Mouse (Mus musculus) heart, postnatal 4 days (tissue): ENCODE results near the gene Tmem25. TPM values are rescaled to one million over a fixed set of nuclear protein-coding genes. Genes with fewer than 3 reads are reported as not detected.
"Not testable (repeated sequence)": the region's sequence is repeated elsewhere in the genome, so short reads cannot be mapped to it uniquely, and the experiment has no call there.

ENCODE experiments used
- DNase-seq: peaks from one replicate; pipeline ENCODE4 v3.0.0; 2021
- total RNA-seq, 2 experiments: library from RNA; stranded (reverse); gene quantifications; 2 replicates each; pipeline ENCODE4 v1.2.3; 2021

The Tmem25 gene
- total RNA-seq, 2 experiments from 2014 or later, result 3.5 to 6.0 TPM

GRCm38 (mm10) chr9:44772392-44772749 lies 26.7 kb downstream of the Tmem25 start:
- no peak for DNase-seq

- no peak for DNase-seq
Measured at GRCm38 (mm10) chr9:44771376-44771775, 27.7 kb downstream of the Tmem25 start.

- not testable (repeated sequence) for DNase-seq
Measured at GRCm38 (mm10) chr9:44768029-44768394, 31.1 kb downstream of the Tmem25 start.

GRCm38 (mm10) chr9:44767101-44768028 lies 31.7 kb downstream of the Tmem25 start, which contains the start of the genes Arcn1 and Ift46:
Gene Arcn1 (minus strand): TSS chr9:44767845.
Gene Ift46 (plus strand): TSS chr9:44767908.
- DNase-seq, result peak; percentile 86

GRCm38 (mm10) chr9:44760873-44761272 lies 38.2 kb downstream of the Tmem25 start:
- no peak for DNase-seq

- no peak for DNase-seq
Measured at GRCm38 (mm10) chr9:44748473-44748872, 50.6 kb downstream of the Tmem25 start.

- DNase-seq, result no peak
Measured at GRCm38 (mm10) chr9:44747341-44747740, 51.8 kb downstream of the Tmem25 start.

GRCm38 (mm10) chr9:44746666-44747065 lies 52.4 kb downstream of the Tmem25 start:
- DNase-seq, result no peak

GRCm38 (mm10) chr9:44745371-44745770 lies 53.7 kb downstream of the Tmem25 start:
- DNase-seq, result no peak

Other genes with a start within 250 kb of the Tmem25 start
- gene Cxcr5, start 237.4 kb downstream of the Tmem25 start, total RNA-seq, result under 1 TPM; 0.14 to 0.29 TPM
- 100 to 1,000 TPM in 1 of 2 experiments, 10 to 100 TPM in 1; 99.8 to 101 TPM for gene Ddx6, start 194.4 kb downstream of the Tmem25 start, total RNA-seq
- gene Treh, start 126.1 kb downstream of the Tmem25 start, total RNA-seq, result not detected
- 100 to 1,000 TPM; 109 TPM for gene Phldb1, start 64.1 kb downstream of the Tmem25 start, total RNA-seq
- gene Arcn1, start 31.5 kb downstream of the Tmem25 start, total RNA-seq, result 100 to 1,000 TPM; 104 to 119 TPM
- gene Ift46, start 31.4 kb downstream of the Tmem25 start, total RNA-seq, result 10 to 100 TPM; 58.4 to 58.7 TPM
- 1 to 10 TPM in 1 of 2 experiments, under 1 TPM in 1; 0.61 to 1.0 TPM for gene Ttc36, start 3.8 kb upstream of the Tmem25 start, total RNA-seq
- gene Kmt2a, start 82.0 kb upstream of the Tmem25 start, total RNA-seq, result 10 to 100 TPM; 22.9 to 23.5 TPM
- 1,000 to 10,000 TPM; 1,050 to 1,223 TPM for gene Atp5l, start 121.4 kb upstream of the Tmem25 start, total RNA-seq
- 10 to 100 TPM; 33.9 to 41.6 TPM for gene Ube4a, start 166.3 kb upstream of the Tmem25 start, total RNA-seq
- gene Cd3g, start 181.1 kb upstream of the Tmem25 start, total RNA-seq, result under 1 TPM; 0.43 to 0.48 TPM
- gene Cd3d, start 182.5 kb upstream of the Tmem25 start, total RNA-seq, result under 1 TPM in 1 of 2 experiments, not detected in 1; 0.36 TPM
- under 1 TPM; 0.81 to 0.88 TPM for gene Cd3e, start 210.3 kb upstream of the Tmem25 start, total RNA-seq
- gene Mpzl2, start 240.5 kb upstream of the Tmem25 start, total RNA-seq, result 1 to 10 TPM in 1 of 2 experiments, under 1 TPM in 1; 0.86 to 1.8 TPM